Mouse (Mus musculus) cerebellum, postnatal 14 days (tissue): ENCODE measurements around the gene Gm40460.
"Not testable (repeated sequence)": the region's sequence is repeated elsewhere in the genome, so short reads cannot be mapped to it uniquely, and the experiment has no call there.

ENCODE experiments used
- DNase-seq, 2 experiments: peaks; one replicate each; pipeline ENCODE4 v3.0.0; 2021; ENCODE audit warnings: mixed read lengths in 2 of 2

Gene Gm40460

DNA sequence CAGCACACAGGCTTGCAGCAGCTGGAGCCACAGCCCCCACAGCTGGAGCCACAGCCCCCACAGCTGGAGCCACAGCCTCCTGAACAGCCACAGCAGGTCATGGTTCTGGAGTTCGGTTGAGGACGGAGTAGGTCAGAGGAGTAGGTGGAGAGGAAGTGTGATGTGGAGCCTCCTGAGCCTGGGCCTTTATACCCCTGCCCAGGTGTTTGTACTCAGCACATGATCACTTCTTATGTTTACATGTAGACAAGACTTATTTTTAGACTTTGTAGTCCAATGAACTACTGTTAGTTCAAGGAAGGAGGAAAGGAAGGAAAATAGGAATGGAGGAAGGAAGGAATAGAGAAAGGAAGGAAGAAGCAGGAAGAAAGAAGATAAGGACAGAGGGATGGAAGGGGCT, at the start of gene Gm40460:
Gene Gm40460 (minus strand): TSS at position 101 of the 400 bp plus-strand sequence.
- no peak for DNase-seq

DNA sequence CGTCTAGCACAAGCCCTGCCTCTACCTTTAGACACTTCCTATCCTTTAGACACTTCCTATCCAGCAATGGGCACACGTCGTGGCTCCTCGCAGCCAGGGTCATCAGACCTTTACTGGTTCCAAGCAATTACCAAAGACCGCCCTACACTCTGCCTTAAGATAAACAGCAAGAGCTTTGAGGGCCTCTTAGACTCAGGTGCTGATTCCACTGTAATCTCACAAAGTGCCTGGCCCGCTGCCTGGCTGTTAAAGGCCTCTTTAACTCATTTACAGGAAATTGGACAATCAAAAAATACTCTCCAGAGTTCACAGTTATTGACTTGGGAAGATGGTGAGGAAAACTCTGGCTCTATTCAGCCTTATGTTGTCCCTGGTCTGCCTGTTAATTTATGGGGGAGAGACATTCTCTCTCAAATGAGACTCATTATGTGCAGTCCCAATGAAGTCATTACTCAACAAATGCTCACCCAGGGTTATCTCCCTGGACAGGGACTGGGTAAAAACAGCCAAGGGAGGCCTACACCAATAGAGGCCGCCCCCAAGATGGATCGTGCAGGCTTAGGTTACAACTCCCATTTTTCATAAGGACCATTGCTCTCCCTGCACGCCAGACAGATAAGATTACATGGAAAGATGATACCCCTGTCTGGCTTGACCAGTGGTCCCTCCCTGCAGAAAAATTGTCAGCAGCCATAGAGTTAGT, 45.2 kb upstream of the Gm40460 start:
- DNase-seq, result peak in 1 of 2 experiments; percentile 18

- peak; percentile 66 to 67 for DNase-seq
Measured at GRCm38 (mm10) chr7:142285130-142285835, 44.4 kb upstream of the Gm40460 start.

DNA sequence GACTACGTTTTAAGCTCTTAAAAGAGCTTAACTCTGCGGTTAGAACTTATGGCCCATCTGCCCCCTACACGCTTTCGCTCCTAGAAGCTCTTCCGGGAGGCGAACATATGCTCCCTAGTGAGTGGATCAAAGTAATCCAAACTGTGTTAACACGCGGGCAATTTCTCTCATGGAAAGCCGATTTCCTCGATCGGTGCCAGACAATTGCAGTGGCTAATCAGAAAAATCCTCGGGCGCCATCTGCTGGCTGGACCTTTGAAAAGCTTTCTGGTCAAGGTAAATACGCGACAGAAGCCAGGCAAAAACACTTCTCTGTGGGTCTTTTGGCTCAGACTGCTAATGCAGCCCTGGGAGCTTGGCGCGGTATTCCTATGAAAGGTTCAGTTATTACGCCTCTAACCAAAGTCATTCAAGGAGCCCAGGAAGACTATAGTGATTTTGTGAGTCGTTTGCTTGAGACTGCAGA, 43.8 kb upstream of the Gm40460 start:
- peak; percentile 97 to 99 for DNase-seq

GRCm38 (mm10) chr7:142284023-142284591, 43.2 kb upstream of the Gm40460 start:
- DNase-seq, result peak; percentile 67

- not testable (repeated sequence) for DNase-seq
Measured at GRCm38 (mm10) chr7:142282847-142283246, 42.0 kb upstream of the Gm40460 start.

DNA sequence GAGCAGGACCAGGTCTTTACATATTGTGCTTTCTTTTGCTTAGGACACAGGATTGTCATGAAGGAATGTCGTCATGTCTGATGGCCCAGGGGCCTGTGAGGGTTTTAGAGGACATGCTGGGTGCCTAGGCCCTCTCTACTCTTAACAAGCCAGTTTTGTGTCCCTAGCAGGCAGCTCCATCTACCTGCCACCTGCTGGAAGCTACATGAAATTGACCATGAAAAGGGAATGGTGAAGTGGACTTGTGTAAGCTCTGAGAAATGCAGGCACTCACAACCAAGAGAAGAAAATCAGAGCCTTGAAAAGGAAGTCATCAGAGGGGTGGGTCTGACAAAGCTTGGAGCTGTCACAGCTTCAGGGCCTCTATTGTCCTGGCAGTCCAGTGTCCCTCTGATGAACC, 38.4 kb upstream of the Gm40460 start:
- DNase-seq, result not testable (repeated sequence)

DNA sequence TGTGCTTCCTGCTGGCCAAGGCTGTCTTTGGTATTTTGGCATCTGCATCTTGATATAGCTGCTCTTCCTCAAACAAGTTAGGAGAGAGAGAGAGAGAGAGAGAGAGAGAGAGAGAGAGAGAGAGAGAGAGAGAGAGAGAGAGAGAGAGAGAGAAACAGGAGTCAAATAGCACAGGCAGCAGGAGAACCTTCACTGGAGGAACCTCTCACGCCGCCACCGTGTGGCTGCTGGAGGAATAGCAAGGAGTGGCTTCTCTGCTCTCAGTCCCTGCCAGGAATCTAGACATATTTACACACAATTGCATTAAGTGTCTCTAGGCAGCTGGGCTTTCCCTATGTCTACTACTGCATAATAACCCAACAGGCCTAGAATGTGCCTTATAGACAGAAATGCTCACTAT, 37.3 kb upstream of the Gm40460 start:
- DNase-seq, result peak; percentile 83 to 87

DNA sequence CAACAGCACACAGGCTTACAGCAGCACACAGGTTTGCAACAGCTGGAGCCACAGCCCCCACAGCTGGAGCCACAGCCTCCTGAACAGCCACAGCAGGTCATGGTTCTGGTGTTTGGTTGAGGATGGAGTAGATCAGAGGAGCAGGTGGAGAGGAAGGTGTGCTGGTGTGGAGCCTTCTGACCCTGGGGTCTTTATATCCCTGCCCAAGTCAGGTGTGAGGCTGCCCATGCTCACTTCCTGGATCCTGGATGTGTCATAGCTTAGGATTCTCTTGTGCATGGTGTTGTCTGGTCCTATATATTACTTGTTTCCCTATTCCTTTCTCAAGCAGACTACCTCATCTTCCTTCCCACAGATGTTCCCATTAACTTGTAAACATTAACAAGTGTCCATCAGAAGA, 33.4 kb upstream of the Gm40460 start, which contains the start of gene Gm4559:
Gene Gm4559 (minus strand): TSS at position 101 of the 400 bp plus-strand sequence.
- DNase-seq, result not testable (repeated sequence)

DNA sequence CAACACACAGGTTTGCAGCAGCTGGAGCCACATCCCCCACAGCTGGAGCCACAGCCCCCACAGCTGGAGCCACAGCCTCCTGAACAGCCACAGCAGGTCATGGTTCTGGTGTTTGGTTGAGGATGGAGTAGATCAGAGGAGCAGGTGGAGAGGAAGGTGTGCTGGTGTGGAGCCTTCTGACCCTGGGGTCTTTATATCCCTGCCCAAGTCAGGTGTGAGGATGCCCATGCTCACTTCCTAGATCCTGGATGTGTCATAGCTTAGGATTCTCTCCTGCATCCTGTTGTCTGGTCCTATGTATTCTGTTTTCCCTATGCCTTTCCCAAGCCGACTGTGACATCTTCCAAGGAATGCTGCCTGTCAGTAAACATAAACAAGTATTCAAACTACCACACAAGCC, 17.4 kb upstream of the Gm40460 start, which contains the start of gene Gm2431:
Gene Gm2431 (minus strand): TSS at position 101 of the 400 bp plus-strand sequence.
- DNase-seq, result not testable (repeated sequence)

- peak; percentile 61 to 65 for DNase-seq
Measured at GRCm38 (mm10) chr7:142255517-142255916, 14.6 kb upstream of the Gm40460 start.

DNA sequence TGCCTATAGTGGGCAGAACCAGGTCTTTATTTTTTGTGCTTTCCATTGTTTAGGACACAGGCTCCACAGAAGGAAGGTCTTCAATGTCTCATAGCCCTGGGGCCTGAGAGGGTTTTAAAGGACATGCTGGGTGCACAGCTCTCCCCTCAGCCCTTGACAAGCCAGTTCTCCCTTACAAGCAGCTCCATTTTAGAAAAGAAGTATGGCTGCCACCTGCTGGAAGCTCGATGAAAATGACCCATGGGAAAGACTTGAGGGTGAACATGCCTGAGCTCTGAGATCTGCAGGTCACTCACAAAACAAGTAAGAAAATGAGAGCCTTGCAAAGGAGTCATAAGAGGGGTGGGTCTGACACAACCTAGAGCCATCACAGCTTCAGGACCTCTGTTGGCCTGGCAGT, 8.9 kb upstream of the Gm40460 start:
- peak; percentile 71 to 78 for DNase-seq

GRCm38 (mm10) chr7:142231540-142231939, 9.3 kb downstream of the Gm40460 start:
- DNase-seq, result no peak

DNA sequence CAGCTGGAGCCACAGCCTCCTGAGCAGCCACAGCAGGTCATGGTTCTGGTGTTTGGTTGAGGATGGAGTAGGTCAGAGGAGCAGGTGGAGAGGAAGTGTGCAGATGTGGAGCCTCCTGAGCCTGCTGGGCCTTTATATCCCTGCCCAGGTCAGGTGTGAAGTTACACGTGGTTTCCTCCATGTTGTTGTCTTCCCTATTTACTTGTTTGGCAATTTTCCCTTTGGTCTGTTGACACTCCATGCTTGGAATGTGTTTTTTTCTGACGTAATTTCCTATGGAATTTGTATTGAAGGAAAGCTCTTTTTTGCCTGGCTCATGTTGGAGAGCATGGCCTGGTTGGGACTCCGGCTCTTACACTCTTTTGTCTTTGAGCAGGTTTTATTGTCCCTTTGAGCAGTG, 11.0 kb downstream of the Gm40460 start, which contains the start of gene Krtap5-5:
Gene Krtap5-5 (minus strand): TSS at position 101 of the 400 bp plus-strand sequence.
- DNase-seq, result not testable (repeated sequence)

- peak; percentile 4 to 20 for DNase-seq
Measured at GRCm38 (mm10) chr7:142224518-142224917, 16.4 kb downstream of the Gm40460 start.

DNA sequence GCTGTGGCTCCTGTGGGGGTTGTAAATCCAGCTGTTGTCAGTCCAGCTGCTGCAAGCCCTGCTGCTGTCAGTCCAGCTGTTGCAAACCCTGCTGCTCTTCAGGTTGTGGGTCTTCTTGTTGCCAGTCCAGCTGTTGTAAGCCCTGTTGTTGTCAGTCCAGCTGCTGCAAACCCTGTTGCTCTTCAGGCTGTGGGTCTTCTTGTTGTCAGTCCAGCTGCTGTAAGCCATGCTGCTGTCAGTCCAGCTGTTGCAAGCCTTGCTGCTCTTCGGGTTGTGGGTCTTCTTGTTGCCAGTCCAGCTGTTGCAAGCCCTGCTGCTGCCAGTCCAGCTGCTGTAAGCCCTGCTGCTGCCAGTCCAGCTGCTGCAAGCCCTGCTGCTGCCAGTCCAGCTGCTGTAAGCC, 28.7 kb downstream of the Gm40460 start:
- DNase-seq, result not testable (repeated sequence)

DNA sequence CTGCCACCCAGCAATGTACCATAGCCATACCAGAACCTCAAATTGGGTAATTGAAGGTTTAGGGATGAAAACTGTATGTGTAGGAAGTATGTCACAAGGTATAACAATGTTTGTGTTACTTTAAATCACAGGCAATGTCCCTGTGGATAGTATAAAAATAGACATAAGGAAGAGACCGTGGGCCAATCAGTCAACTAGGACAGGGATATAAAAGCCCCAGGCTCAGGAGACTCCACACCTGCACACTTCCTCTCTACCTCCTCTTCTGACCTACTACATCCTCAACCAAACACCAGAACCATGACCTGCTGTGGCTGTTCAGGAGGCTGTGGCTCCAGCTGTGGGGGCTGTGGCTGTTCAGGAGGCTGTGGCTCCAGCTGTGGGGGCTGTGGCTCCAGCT, 29.3 kb downstream of the Gm40460 start, which contains the start of gene Gm7579:
Gene Gm7579 (plus strand): TSS at position 301 of the 400 bp plus-strand sequence.
- DNase-seq, result no peak

DNA sequence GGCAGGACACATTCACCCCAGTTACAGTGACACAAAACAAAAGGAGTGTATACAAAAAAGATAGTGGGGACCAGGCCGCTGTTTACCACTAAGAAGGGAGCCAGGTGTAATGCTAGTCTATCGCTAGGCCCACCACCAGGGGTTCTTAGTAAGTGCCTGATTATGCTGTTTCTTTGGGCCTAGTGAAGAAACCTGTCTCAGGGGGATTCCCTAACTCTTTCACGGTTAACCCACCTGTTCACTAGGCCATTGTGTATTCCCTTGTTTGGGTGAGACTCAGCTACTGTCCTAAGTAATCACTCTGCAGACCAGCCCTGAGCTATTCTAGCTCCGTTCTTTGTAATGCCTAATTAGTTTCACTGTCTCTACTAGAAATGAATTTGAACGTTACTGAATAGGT, 34.0 kb downstream of the Gm40460 start:
- not testable (repeated sequence) for DNase-seq

DNA sequence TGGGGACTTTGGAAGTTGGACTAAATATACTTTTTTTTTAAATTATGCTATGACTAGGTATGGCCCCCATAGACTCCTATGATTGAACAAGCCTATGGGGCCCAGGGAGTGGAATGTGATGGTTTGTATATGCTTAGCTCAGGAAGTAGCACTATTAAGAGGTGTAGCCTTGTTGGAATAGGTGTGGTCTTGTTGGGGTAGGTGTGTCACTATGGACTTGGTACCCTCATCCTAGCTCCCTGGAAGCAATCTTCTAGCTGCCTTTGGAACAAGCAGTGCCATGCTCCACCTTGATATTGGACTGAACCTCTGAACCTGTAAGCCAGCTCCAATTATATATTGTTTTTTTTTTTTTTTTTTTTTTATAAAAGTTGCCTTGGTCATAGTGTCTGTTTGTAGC, 35.4 kb downstream of the Gm40460 start:
- no peak for DNase-seq

GRCm38 (mm10) chr7:142201064-142201463, 39.8 kb downstream of the Gm40460 start, which contains the start of gene Krtap5-3:
Gene Krtap5-3, plus strand, starts transcription at chr7:142201364.
- no peak for DNase-seq

GRCm38 (mm10) chr7:142198748-142199147, 42.1 kb downstream of the Gm40460 start:
- no peak for DNase-seq
